Mouse (Mus musculus): ENCODE data around the gene Dnajc13. TPM values are rescaled to one million over a fixed set of nuclear protein-coding genes. Genes with fewer than 3 reads are reported as not detected.

Dnajc13 gene
- 38.9 and 64.7 TPM in 2 replicates for polyA plus RNA-seq (2012; rRNA removed)

DNA sequence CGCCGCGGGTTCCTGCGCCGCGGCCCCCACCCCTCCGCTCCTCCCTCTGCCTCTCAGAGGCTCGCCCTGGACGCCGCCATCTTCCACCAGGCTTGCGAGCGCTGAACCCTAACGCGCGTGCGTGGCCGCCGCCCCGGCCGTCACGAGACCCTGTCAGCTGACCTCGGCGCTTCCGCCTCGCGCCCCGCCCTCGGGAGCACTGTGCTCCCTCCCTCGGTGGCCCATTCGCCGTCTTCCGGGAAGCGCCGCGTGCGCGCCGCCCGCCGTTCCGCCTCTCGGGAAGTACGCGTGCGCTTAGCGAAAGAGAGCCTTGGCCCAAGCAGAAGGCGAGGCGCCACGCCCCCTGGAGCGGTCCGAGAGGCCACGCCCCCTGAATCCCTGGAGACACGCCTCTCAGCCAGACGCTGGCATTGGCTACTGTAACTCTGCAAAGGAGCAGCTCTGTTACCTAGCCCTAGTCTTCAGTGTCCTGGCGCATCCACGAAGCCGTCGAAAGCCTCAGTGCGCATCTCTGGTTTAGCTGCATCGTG lies at the start of gene Dnajc13:
Gene Dnajc13, minus strand, starts transcription at position 108 of the 530 bp plus-strand sequence.

GRCm38 (mm10) chr9:104126833-104127232 lies 135.9 kb downstream of the Dnajc13 start, which contains the start of gene Ackr4:
TSS of gene Ackr4 (minus strand) at chr9:104126933.

Other genes starting within 250 kb of the Dnajc13 start
- gene Gm28305, start 222.3 kb downstream of the Dnajc13 start, polyA plus RNA-seq (2012; rRNA removed) = not detected in 2 replicates
- gene Uba5, start 199.8 kb downstream of the Dnajc13 start, polyA plus RNA-seq (2012; rRNA removed) = 65.1 and 73.0 TPM in 2 replicates
- gene Acad11, start 199.6 kb downstream of the Dnajc13 start, polyA plus RNA-seq (2012; rRNA removed) = 7.9 and 9.9 TPM in 2 replicates
- 0.10 TPM in 1 of 2 replicates, not detected in the other for gene Ackr4, start 136.0 kb downstream of the Dnajc13 start, polyA plus RNA-seq (2012; rRNA removed)
- gene Acpp, start 74.8 kb upstream of the Dnajc13 start, polyA plus RNA-seq (2012; rRNA removed) = 0.06 and 0.35 TPM in 2 replicates